Mouse (Mus musculus) layer of hippocampus, postnatal 10 days (tissue): ENCODE measurements at regions not wholly inside any gene's neighbourhood (a gene's known extent, or its start where the extent isn't known, plus 50 kb on each side); places are given as distances from the start of the nearest gene placed in this dataset.

Source experiments
- DNase-seq, 2 experiments: peaks; one replicate each; pipeline ENCODE4 v3.0.0; 2021; ENCODE audit warnings: low spot score in 2 of 2

DNA sequence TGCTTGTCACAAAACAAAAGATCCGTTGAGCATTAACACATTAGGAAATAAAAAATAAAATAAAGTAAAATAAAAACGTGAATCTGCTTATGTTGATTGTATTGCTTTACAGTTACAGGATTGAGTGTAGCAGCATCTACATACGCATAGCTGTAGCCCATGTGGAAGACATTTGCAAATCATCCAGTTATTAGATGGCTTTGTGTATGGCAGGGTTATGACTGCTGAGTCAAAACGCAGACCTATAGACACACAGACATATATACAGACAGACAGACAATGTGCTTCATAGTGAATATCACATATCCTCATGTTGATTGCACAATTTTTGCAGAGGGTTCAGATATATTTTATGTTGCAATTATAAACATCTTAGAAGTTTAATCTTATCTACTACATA lies 64.5 kb downstream of the Gm11146 start:
- no peak for DNase-seq

DNA sequence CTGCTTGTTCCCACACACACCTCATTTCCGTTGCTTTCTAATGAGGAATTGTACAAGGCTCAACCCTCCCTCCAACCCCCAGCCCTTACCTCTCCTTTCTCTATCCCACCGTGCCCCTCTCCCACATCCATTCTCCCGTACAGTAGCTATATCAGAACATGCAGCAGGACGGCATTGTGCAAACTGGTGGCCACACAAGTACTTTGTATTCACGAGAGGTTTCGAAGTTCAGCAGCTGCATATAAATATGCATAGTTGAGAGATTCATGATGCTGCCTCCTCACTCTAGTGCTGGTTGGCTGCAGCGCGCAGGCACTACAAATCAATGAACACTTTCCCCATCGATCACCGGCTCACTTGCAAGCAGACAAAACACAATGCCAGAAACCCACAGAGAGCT lies 65.1 kb downstream of the Gm11146 start:
- DNase-seq: peak; percentile 42 to 60

DNA sequence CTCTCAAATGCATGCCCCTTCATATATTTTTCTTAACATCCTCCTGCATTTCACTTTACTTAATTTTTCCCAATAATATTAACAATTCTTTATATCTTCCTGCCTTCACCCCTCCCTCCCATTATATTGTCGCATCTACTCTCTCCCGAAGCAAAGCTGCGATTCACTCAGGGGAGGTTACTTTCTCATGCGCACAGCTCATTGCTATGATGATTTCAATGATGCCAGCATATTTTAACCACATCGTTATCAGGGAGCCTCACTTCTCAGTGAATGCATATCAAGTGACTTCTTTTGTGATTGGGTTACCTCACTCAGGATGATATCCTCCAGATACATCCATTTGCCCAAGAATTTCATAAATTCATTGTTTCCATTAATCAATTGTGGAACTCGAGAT lies 65.6 kb downstream of the Gm11146 start:
- DNase-seq: no peak

DNA sequence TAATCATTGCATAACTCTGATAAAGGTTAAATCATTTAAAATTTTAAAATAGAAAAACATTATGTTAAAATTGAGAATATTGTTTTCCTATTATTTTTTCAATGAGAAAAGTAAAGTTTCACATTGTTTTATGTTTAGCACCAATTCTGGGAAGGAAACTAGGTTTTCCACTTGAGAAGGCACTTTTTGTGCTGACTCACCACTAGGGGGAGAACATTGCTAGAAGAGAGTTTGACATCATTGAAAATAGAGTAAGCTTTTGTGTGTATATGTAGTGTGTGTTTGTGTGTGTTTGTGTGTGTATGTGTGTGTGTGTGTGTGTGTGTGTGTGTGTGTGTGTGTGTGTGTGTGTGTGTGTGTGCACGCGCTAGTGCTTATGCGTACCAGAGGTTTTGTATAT lies 66.9 kb downstream of the Gm11146 start:
- no peak for DNase-seq

DNA sequence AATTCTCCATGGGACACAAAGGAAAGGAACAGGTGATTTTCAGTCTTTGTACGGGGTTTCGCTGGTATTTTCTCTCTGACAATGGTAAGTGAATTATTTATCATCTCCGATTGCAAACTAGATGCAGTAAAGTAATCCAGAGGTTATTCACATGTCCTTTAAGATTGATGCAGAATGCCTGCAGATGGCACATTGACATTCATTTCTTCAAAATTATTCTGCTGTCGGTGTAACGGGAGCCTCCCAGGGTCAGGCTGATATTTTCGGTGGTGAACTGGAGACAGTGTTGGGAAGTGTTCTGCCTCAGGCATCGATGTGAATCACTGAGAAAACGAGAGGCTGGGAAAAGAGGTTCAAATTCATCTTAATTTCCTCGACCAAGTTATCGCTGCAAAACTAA lies 70.3 kb downstream of the Gm11146 start:
- no peak for DNase-seq

DNA sequence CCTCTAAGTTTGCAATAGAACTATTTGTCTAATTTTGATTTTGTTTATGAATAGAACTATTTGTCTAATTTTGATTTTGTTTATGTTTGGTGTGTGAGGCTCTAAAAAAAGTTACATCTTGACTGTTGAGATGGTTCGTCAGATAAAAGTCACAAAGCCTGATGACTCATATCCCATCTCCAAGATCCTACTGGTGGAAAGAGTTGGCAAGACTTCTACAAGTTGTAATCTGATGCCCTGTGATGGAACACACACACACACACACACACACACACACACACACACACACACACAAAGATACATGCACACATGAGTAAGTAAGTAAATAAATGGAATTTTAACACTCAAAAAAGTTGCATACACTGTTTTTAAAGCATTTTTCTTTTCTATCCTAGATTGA lies 73.9 kb downstream of the Gm11146 start:
- no peak for DNase-seq

DNA sequence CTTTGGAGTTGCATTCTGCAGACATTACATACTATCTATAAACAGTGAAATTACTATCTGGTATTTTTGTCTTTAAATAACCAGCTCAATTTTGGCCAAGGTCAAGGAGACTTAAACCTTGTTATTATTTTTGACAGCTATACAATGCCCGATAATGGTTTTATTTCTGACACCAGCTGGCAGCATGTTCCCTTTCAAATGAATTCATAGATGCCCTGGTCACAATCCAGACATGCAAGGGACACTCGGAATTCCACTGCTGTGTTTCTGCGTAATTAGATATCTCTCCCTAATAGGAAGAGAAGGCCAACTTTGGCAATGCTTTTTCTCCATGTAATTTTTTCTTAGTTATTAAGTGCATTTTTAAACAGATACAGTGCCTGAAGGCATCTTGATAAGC lies 87.3 kb downstream of the Gm11146 start:
- no peak for DNase-seq

DNA sequence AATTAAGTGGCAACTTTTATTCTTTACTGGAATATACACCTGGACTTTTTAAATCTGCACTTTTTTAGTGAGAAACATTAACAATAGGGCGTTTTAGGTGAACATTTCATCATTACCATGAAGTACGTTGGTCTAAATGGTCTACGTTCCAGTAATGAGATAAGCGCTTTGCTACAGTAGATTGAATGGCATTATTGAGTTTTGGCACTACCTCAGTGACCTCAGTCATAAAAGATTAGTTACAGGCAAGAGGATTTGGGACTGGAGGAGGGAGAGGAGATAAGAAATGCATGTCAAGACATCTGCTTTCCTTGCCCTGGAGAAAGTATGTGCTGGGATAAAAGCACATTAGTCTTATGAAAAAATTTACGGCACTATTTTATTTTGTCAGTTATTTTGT lies 98.3 kb downstream of the Gm11146 start:
- no peak for DNase-seq

DNA sequence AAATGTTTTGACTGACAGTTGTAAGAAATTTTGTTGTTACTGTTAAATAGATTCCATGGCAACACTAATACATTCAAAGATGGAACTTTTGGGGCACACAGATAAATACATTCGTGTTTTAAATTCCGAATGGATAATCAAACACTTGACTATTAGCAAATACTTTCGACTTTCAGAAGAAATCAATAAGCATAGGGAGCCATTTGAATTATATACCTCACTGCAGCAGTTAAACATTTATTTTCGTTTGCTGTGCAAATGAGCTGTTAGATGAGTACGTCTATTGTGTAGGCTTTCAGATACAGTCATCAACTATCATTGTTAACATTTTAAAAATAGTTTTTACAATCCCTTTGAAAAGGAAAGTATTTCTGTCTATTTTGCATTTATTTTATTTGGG lies 99.0 kb downstream of the Gm11146 start:
- DNase-seq: no peak

DNA sequence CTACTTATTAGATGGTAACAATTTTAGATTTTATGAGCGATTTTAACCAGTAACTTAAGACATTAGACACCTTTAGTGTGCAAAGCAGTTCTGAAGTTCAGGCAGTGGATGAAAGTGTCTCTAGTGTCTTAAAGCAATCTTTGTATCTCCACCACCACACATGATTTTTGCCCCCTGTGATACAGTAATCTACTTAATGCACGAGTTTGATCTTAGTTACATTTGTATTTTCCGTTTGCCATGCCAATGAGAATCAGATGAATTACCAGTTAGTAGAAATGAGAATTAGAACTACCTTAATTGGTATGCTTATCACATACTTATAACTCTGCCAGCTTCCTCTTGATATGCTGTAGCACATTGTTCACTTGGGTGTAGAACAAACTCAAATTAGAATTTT lies 99.9 kb downstream of the Gm11146 start:
- DNase-seq: no peak

DNA sequence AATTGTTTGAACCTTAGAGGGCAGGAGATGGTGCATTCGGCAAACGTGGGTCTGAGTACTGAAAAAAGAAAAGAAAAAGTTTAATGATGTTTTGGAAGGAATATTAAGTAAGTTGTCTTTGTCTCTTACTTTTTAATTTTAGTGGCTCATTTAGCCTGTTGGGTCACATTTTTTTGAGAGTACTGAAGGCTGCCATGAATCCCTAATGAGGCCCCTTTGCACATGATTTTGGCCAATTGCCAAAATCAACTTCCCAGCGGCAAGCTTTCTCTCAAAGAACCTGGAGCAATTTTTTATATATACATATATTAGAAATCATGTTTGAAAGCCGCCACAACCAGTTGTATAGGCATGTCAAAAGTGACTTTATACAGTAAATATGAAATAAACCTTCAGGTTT lies 100.9 kb downstream of the Gm11146 start:
- DNase-seq: peak in 1 of 2 experiments; percentile 30

DNA sequence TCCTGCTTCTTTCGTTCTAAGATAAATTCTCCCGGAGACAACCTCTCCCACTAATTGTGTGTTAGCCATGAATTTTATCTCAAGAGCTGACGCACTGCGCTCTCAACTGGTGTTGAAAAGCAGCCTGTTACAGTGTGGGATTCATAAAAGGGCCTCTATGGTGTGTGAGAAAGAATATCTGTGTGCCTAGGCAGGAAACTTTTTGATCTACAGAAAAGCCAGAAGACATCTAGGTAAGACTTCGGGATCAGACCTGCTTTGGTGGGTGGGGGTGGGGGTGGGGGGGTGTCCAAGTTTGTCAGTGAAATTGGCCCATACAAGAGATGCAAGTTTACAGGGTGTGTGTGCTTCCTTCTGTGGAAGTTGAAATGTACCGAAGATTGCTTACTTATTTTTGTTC lies 101.5 kb downstream of the Gm11146 start:
- peak in 1 of 2 experiments; percentile 35 for DNase-seq

DNA sequence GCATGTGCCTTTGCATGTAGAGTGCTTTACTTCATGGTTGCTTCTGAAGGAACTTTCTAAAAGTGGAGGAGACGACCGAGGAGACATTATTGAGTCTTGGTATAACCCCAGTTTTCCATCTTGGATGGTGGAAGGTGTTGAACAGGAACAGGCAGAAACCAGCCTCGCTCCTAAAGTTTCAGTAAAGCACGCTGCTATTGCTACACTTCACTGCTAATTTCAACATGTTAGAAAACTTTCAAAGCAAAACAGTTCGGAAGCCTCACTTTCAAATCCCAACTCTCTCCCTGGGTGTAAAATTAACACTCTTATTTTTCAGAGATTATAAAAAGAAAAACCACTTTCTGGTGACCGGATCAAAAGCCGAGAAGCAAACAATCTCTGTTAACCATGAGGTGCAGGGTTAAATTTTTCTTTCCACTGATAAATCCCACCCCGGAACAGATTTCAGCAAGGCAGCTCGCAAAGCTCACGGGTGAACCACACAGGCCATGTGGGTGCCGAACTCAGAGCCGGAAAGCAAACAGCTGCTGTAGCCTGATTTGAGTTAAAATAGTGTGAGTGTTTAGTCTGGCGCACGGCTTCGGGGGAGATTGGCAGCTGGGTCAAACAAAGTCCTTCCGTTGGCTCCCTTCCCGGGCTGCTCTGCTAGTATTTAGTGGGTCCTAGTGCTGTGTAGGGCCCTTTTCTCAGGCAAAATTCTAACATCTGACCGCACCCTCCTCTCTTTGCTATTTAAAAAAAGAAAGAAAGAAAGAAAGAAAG lies 102.2 kb downstream of the Gm11146 start:
- DNase-seq: peak; percentile 88 to 91

DNA sequence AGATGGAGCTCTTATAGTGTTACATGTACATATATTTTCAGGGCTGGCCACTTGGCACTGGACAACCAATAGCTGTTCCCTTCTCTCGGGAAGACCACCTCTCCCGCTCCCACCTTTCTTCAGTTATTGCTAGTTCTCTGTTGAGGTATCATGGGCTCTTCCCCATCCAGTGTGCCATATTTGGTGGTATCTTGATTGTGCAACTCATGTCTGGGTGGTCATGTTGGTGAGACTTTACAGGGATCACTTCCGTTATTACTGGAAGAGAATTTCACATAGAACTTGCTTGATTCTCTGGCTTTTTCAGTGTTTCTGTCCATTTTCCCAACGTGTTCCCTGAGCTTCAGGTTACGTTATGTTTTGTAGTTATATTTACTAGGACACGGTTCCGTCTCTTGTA lies 106.6 kb downstream of the Gm11146 start:
- no peak for DNase-seq

DNA sequence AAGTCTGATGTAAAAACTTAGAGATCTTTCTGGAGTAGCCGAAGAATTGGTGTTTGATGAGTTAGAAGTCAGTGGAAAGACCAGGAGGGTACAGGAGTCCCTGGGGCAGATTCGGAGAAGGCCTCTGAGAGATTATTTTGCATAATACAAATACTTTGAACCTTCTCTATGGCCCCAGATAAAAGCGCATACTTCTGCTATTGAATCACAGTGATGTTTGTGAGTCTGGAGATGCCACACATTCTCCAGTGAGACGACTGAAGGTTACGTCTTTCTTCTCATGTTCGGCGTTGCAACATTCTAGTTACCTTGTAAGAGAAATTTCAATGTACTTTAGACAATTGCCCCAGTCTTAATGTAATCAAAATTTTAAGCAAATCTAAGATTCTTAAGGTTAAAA lies 107.9 kb downstream of the Gm11146 start:
- no peak for DNase-seq

DNA sequence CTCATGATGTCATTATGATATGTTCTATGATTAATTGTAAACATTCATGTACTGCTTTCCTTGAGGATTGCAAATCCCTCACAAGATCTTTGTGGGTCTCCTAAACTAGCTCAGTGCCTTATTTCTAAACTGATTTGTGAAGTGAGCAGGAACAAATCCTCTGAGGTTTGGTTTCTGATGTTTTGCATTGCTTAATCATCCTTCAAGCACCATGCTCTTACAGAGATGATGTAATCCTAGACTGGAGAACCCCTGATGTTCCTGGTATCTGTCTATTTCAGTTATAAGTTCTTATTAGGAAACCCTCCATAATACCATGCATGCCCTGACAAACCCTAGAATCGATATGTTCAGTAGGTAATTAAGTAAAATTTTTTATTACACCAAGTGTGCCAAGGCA lies 113.7 kb downstream of the Gm11146 start:
- DNase-seq: no peak

DNA sequence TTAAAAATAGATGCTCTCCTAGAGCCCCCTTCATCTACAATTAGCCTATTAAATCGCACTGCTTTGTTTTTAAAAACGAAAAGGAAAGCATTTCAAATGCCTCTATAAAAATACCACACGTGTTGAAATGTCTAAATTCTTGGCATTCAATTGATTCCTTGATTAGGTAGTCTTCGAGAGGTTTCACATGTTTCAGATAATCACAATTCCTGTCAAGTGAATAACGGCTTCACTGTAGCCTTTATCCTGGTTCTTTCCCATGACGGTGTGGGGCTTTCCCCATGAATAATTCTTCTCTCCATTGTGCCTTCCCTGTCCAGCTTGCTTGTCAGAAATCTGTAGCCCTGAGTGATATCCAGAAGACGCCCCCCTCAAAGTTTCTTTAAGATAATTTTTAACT lies 122.1 kb downstream of the Gm11146 start:
- no peak for DNase-seq

DNA sequence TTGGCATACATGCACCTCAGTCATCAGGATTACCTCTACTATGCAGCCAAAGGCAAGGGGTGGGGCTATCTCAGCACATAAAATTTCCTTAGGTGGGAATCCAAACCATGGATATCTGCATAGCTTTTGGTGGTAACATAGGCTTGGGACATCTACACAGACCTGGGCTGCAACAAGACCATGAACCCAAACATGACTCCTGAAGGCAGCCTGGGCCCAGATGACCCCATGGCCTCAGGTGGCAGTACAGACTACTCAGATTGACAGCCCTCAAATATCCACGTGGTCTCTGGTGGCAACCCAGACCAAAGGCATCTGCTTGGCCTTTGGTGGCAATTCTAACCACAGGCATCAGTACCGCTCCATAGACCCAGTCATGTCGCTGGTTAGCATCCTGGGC lies 130.0 kb downstream of the Gm11146 start:
- DNase-seq: no peak

DNA sequence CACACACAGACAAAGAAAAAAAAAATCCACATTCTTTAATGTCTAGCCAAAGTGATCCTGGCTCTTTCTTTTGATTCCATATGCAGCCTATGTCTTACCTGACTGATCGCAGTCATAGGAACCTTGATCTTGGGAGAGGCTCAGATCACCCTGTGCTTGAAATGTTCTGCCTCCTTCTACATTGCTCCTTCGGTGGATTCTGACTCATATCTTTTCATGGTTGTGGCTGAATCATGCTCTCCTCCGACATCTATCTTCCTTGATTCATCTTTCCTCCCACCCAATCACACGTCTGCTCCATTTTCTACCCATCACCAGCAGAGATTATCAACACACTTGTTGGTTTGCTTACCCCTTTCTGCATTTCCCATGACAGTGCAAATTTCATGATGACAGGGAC lies 132.0 kb downstream of the Gm11146 start:
- no peak for DNase-seq

DNA sequence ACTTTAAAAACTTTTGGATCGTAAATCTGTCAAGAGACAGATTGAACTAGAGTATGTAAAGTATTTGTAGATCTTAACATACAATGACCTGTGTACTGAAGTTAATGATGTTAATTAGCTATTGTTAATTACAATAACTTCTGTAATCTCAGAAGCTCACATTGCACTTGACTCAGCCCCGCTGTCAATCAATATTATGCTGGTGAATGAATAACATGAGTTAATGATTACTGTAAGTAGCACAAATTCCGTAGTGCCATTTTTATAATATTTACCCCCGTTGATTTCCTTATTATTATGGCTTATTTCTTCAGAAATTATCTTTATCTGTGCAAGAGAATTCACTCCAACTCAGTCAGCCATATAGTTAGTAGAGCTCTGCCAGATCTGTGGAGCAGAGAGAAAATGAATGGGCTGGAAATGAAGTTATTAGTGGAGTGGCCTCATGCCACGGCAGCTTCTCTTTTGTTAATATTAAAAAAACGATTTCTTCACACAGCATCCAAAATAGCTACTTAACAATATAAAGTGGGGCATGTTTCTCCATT lies 132.5 kb downstream of the Gm11146 start:
- DNase-seq: no peak

DNA sequence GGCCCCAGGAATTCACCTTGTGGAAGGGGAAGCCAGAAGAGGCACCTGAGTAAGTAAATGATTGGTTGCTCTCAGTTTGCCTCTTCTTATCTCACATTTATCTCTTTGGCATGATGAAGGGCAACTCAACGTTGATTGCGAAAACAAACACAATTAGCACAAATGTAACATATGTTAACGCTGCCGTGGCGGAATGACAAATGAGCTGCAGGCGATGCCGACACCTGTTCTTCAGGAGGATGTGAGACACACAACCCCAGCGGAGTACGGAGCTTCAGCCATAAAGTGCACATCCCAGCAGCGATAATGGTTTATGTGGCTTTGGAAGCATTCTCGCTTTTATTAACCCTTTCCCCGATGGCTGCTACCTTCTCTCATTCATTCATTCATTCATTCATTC lies 134.7 kb downstream of the Gm11146 start:
- DNase-seq: no peak

DNA sequence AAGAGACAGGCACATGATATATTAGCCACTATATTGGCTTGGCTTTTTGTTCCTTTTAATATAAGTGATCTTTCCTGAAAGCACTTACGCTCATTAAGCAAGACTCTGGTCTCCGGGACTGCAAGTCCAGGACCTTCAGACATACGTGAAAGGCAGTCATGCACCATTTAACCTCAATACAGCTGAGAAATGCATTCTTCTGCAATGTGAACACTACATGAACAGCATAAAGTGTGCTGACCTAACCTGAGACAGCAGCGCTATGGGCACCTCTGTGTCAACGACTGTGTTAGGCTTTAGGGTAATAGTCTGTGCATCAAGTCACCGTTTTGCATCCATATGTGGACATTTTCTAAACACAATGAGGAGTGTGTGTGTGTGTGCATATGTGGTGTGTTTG lies 137.3 kb downstream of the Gm11146 start:
- DNase-seq: no peak

DNA sequence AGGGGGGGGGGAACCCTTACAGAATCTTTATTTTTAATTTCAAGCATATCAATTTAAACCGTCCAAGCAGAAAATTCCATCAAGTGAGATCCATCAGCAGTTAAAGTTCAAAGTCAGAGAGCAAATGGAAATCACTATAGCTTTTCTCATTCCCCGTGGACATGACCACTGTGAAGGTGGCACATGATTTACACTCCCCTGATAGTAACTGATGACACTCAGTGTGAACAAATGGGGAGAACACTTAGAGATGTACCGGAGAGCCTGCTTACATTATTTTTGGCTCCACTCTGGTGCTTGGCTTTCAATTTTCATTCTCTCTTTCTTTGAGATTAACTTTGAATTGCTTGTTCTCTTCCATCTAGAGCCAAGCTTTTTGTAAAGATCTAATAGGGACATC lies 140.0 kb downstream of the Gm11146 start:
- DNase-seq: no peak
